Mouse (Mus musculus): ENCODE data around the gene Tns3. TPM values are rescaled to one million over a fixed set of nuclear protein-coding genes. Genes with fewer than 3 reads are reported as not detected.
"Not testable (repeated sequence)": the region's sequence is repeated elsewhere in the genome, so short reads cannot be mapped to it uniquely, and the experiment has no call there.

The Tns3 gene
- total and polyA plus RNA-seq, 3 experiments, result not detected

DNA sequence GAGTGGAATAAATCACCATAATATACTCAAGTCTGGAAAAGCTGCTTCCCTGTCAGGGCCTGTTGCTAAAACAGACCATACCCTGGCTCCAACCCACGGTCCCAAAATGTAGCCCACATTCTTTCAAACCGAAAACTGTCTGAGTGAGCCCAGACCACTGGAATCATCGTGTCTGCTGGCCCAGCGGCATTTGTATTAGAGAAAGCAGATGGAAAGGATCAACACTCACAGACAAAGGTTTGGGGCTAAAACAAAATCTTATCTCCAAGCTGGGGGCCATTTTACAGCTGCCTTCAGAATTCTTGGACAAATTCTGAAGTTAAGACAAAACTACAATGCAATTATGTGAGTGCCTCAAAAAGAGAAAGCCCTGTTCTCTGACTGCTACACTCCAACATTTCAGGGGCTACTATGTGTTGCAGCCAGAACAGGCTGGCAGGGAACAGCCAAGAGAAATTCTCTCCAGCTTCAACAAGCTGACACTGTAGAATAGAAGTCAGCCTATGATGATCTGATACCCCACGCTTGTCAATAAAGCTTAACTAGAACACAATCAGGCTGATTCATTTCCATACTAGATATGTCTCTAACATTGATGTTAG is 127.2 kb downstream of the Tns3 start:
- Histone ChIP-seq H3K27ac (ENCODE audit: control insufficient read depth, low read depth, low read length) (no peak overlapping the region), H3K36me3 (ENCODE audit: control insufficient read depth in 1 of 2, insufficient read depth in 2 of 2, low read length in 2 of 2) (no peaks in the 10 kb centered on the region), H3K9ac (ENCODE audit: control insufficient read depth, low read depth, low read length, poor library complexity, severe bottlenecking) (no peak overlapping the region), H3K27me3 (ENCODE audit: control insufficient read depth in 1 of 2, insufficient read depth in 2 of 2, low read length in 2 of 2) (no peaks in the 10 kb centered on the region), H3K4me1 (ENCODE audit: control insufficient read depth in 1 of 2, insufficient read depth in 2 of 2, low read length in 2 of 2) (no peaks in the 10 kb centered on the region), H3K9me3 (replicated peaks; ENCODE audit: insufficient read depth, low read length) (no peaks in the 10 kb centered on the region), H3K4me3 (ENCODE audit: control insufficient read depth in 1 of 2, insufficient read depth in 1 of 2, low read depth in 2 of 2, low read length in 2 of 2) (no peak overlapping the region), H3K79me2 (ENCODE audit: control insufficient read depth, insufficient read depth, low read length, poor library complexity) (no peaks in the 10 kb centered on the region)
- no peak for DNase-seq (ENCODE audit: low read depth, low spot score)
- no peak for TF ChIP-seq EP300 (IDR thresholded peaks at IDR 0.05; ENCODE audit: low read depth in 1 of 2, low read length in 2 of 2)

DNA sequence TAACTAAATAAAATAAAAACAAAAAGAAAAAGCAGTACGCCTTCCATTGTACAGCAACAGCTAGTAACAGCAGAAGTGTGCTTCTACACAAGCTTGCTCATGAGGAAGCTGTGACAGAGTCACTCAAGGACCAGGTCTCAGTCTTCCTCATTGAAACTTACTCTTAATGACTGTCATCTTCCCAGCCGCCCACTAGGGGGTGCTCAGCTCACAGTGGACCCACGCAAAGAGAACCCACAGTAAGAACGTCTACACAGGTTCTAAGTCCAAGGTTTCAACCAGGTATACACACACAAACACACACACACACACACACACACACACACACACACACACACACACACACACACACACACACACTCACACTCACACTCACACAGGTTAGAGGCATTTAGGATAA is 129.4 kb downstream of the Tns3 start:
- Histone ChIP-seq H3K9me3 (replicated peaks; ENCODE audit: insufficient read depth, low read length) (no peaks in the 10 kb centered on the region), H3K79me2 (ENCODE audit: control insufficient read depth, insufficient read depth, low read length, poor library complexity) (no peaks in the 10 kb centered on the region), H3K27ac (ENCODE audit: control insufficient read depth, low read depth, low read length) (no peak overlapping the region), H3K9ac (ENCODE audit: control insufficient read depth, low read depth, low read length, poor library complexity, severe bottlenecking) (no peak overlapping the region), H3K27me3 (ENCODE audit: control insufficient read depth in 1 of 2, insufficient read depth in 2 of 2, low read length in 2 of 2) (no peaks in the 10 kb centered on the region), H3K4me1 (ENCODE audit: control insufficient read depth in 1 of 2, insufficient read depth in 2 of 2, low read length in 2 of 2) (no peaks in the 10 kb centered on the region), H3K4me3 (ENCODE audit: control insufficient read depth in 1 of 2, insufficient read depth in 1 of 2, low read depth in 2 of 2, low read length in 2 of 2) (no peak overlapping the region), H3K36me3 (ENCODE audit: control insufficient read depth in 1 of 2, insufficient read depth in 2 of 2, low read length in 2 of 2) (no peaks in the 10 kb centered on the region)
- peak; percentile 17 for DNase-seq (ENCODE audit: low read depth, low spot score)
- peak; percentile 19; the same call in 1 of the 2 replicates for TF ChIP-seq SMC3 (IDR thresholded peaks at IDR 0.05; ENCODE audit: low read depth, low read length)
- TF ChIP-seq CTCF (IDR thresholded peaks at IDR 0.05 in 2 of 3, conservative IDR thresholded peaks at IDR 0.05 in 1 of 3; ENCODE audit: control insufficient read depth in 1 of 3, insufficient read depth in 1 of 3, low read depth in 2 of 3, low read length in 3 of 3, poor library complexity in 1 of 3, severe bottlenecking in 1 of 3), result peak; percentile 14 to 55 (median 43); a peak in 4 of 6 replicates
- no peak for TF ChIP-seq MXI1 (IDR thresholded peaks at IDR 0.05; ENCODE audit: low read depth, low read length)
- TF ChIP-seq ZNF384 (IDR thresholded peaks at IDR 0.05; ENCODE audit: low read depth, low read length), result no peak
- peak; percentile 43 for TF ChIP-seq RAD21 (IDR thresholded peaks at IDR 0.05; ENCODE audit: low read depth, low read length)
- no peak for TF ChIP-seq ZMIZ1 (IDR thresholded peaks at IDR 0.05; ENCODE audit: low read depth, low read length)
- TF ChIP-seq MAZ (IDR thresholded peaks at IDR 0.05; ENCODE audit: low read depth, low read length), result no peak
- TF ChIP-seq HCFC1 (IDR thresholded peaks at IDR 0.05; ENCODE audit: low read depth, low read length), result no peak
- no peak for TF ChIP-seq CHD2 (IDR thresholded peaks at IDR 0.05; ENCODE audit: low read length)

GRCm38 (mm10) chr11:8532771-8533170 is 131.6 kb downstream of the Tns3 start:
- not testable (repeated sequence) for H3K36me3 ChIP-seq (ENCODE audit: control insufficient read depth in 1 of 2, insufficient read depth in 2 of 2, low read length in 2 of 2); H3K27me3 ChIP-seq (ENCODE audit: control insufficient read depth in 1 of 2, insufficient read depth in 2 of 2, low read length in 2 of 2)

More at GRCm38 (mm10) chr11:8532771-8533170, 131.6 kb downstream of the Tns3 start:
- DNase-seq (ENCODE audit: low read depth, low spot score); H3K9me3 ChIP-seq (replicated peaks; ENCODE audit: insufficient read depth, low read length); H3K4me1 ChIP-seq (ENCODE audit: control insufficient read depth in 1 of 2, insufficient read depth in 2 of 2, low read length in 2 of 2); H3K4me3 ChIP-seq (ENCODE audit: control insufficient read depth in 1 of 2, insufficient read depth in 1 of 2, low read depth in 2 of 2, low read length in 2 of 2); H3K27ac ChIP-seq (ENCODE audit: control insufficient read depth, low read depth, low read length); H3K79me2 ChIP-seq (ENCODE audit: control insufficient read depth, insufficient read depth, low read length, poor library complexity); H3K9ac ChIP-seq (ENCODE audit: control insufficient read depth, low read depth, low read length, poor library complexity, severe bottlenecking): not testable (repeated sequence)

Measured in MEL (cell line).